Mouse (Mus musculus) effector memory CD4-positive, alpha-beta T cell, adult 5 months (primary cell): Measurements from ENCODE around the gene B2m. TPM values are rescaled to one million over a fixed set of nuclear protein-coding genes. Genes with fewer than 3 reads are reported as not detected.

ENCODE experiments used
- polyA plus RNA-seq: library from polyadenylated mRNA; unstranded; fragments of 100-300 nt; shearing (Covaris generic); gene quantifications from one replicate; pipeline ENCODE4 v1.2.1, GENCODE M21; 2017

The B2m gene
- 8,303 TPM for polyA plus RNA-seq

DNA sequence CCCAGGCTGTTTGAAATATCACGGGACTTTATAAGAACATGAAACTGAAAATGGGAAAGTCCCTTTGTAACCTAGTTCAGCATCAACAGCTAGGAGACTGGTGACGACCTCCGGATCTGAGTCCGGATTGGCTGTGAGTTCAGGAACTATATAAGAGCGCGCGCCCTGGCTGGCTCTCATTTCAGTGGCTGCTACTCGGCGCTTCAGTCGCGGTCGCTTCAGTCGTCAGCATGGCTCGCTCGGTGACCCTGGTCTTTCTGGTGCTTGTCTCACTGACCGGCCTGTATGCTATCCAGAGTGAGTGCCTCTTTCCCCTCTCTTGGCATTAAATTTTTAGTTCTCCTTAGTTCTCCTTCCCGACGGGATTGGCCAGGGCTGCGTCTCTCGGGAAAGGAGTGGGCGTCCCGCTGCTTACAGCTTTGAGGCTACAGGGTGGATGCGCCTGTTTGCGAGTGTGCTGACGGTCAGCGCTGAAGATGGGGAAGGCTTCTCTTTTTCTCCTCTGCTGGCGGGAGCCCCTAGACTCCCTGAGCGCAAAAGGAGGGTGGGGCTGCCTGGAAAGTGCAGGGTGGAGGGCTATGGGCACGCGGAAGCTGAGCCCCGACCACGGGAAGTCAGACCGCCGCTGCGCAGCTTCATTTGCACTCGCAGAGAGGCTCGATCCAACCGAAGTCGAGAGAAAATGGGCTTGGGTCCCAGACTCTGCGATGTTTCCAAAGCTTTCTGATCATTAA lies at the start of gene B2m:
Gene B2m (plus strand): TSS at position 179 of the 734 bp plus-strand sequence.

DNA sequence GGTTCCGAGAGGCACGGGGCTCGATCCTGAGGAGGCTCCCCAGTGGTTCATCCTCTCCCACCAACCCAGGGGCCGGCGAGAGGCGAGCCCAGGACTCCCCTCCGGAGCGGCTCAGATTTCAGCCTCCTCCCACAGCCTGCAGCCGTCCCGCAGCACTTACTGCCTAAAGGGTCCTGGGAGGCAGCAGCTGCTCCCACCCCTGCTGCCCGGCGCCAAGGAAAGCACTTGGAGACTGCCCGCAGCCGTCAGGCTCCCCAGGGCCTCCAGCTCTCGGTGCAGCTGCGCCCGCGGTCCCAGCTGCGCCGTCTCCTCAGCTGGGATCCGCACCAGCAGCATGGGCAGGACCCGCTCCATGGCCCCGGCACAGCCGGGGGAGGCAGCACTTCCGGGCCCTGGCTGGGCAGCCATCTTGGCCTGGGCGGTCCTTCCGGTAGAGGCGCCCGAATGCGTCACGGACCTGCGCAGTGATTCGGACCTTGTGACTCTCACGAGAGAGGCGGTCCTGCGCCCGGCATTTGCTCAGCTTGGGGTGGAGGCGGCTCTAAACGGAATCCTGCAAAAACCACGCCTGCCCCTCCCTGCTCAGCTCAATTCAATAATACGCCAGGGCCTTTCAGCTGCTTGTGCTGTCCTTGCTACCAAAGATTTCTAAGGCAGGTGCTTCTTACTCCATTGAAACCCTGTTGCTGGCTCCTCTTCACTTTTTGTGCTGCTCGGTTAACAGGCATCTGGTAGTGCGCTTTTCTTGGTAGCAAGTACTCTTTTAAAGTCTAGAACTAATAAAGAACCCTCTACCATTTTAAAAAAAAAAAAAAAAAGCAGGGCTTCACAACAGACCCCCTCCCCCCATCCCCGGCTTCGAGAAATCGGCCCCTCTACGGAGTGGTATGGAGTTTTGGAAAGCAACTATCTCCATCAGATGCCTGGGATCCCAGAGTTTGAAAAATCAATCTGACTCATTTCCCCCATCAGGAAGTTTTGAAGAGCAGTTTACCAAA lies 29.2 kb upstream of the B2m start, which contains the start of gene Spg11:
Gene Spg11 (minus strand): TSS at position 426 of the 998 bp plus-strand sequence.

DNA sequence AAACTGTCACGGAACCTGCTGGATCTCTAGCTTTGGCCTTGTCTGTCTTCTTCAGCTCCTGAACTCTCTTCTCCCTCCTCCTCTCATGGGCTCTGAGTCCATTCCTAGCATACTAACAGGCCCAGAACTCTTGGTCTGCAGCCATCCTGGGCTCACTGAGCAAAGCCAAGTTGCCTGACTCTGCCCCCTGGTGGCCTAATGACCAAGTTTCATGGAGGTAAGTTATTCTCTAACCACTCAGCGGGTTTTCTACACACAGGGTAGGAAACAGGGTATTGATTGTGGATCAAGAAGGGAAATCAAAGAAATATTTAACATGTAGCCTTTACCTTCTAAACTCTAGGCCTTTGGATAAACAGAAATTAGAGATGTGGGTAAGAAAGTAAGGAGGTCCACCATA lies 13.2 kb downstream of the B2m start, which contains the start of gene Trim69:
Gene Trim69 (plus strand): TSS at position 21 of the 400 bp plus-strand sequence.

DNA sequence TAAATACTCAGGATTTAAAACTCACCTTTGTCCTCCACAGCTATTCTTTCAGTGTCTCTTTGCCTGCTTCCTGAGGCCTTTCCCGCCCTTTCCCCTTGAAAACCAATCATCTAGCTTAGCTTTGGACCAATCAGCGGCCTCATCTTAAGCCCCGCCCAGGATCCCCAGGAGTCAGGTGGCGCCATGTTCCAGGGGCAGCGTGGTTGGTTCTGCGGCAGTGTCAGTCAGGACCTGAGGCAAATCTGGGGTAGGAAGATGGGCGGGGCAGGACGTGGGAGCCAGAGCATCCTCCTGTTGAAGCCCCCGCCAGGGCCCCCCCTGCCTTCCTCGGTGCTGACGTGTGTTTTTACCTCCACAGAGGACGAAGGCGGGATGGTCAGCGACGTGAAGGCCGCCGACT lies 38.6 kb downstream of the B2m start, which contains the start of the genes Patl2 and Terb2:
Gene Patl2 (minus strand): TSS at position 84 of the 400 bp plus-strand sequence.
Gene Terb2 (plus strand): TSS at position 167 of the 400 bp plus-strand sequence.

Other genes starting within 250 kb of the B2m start
- 47.5 TPM for gene Ctdspl2, start 191.7 kb upstream of the B2m start, polyA plus RNA-seq
- gene Mageb3, start 191.6 kb upstream of the B2m start, polyA plus RNA-seq, result not detected
- 19.2 TPM for gene Eif3j1, start 119.1 kb upstream of the B2m start, polyA plus RNA-seq
- 14.4 TPM for gene Spg11, start 29.3 kb upstream of the B2m start, polyA plus RNA-seq
- 0.21 TPM for gene Trim69, start 13.0 kb downstream of the B2m start, polyA plus RNA-seq
- gene Patl2, start 38.5 kb downstream of the B2m start, polyA plus RNA-seq, result not detected
- gene Terb2, start 38.6 kb downstream of the B2m start, polyA plus RNA-seq, result not detected
- gene Sord, start 87.1 kb downstream of the B2m start, polyA plus RNA-seq, result 3.3 TPM
- gene Duox2, start 150.8 kb downstream of the B2m start, polyA plus RNA-seq, result not detected
- 0.24 TPM for gene Duoxa2, start 151.2 kb downstream of the B2m start, polyA plus RNA-seq
- not detected for gene Duoxa1, start 166.0 kb downstream of the B2m start, polyA plus RNA-seq
- not detected for gene Duox1, start 168.0 kb downstream of the B2m start, polyA plus RNA-seq
- gene Shf, start 221.5 kb downstream of the B2m start, polyA plus RNA-seq, result 2.3 TPM